Mouse (Mus musculus): Measurements from ENCODE around the gene Esp23. TPM values are rescaled to one million over a fixed set of nuclear protein-coding genes. Genes with fewer than 3 reads are reported as not detected.

Gene Esp23
- not detected in 2 replicates for polyA plus RNA-seq (2012; rRNA removed)

DNA sequence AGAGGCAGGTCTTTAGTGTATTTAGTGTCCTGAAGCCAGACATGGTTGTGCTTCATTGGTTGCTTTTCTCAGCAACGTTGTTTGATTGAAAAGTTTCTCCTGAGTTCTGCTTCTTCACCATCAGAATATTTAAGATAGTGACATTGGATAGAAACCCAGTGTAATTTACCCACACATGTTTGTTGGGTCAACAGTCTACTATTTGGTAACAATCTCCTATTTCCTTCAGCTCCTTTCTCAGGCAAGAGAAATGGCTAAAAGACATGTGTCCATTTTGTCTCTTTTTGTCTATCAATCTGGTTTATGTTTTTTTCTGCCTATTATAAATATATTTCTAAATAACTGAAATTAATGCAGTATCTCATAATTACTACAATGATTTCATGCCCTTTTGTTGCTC is at the start of gene Esp23:
TSS of gene Esp23 (minus strand) at position 101 of the 400 bp plus-strand sequence.

DNA sequence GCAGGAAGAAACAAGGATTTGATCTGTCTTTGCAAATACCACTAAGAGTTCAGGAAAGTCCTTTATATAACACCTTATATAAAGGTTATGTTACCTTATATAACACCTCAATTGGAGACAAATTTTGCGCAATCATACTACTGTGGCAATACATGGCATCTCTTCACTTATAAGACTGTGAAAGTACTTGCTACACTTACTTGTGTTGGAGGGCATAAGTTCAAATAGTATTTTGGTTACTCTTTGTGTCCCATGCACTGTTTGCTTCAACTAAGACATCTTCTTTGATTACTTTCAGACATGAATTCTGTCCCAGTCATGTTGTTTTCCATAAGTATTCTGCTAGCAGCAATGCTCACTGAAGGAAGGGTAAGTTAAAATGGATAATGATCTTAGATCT is 18.2 kb upstream of the Esp23 start, which contains the start of gene Esp22:
TSS of gene Esp22 (plus strand) at position 301 of the 400 bp plus-strand sequence.

DNA sequence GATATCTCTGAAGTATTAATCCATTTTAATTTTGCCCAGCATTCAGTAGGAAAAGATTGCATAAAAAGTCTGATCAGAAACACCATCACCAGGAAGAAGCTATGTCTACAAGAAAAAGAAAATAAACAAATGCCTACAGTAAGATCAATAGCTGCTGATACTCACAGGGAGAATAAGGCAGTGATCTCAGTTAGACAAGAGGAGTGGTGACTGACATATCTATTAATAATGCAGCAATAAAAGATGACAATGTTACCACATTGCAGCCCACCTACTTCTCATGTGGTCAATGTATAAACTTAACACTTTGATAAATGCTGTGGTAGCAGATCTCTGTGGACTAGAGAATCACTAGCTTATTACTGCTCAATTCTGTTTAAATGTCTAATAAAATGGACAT is 33.6 kb downstream of the Esp23 start, which contains the start of gene Gm21903:
TSS of gene Gm21903 (minus strand) at position 101 of the 400 bp plus-strand sequence.

DNA sequence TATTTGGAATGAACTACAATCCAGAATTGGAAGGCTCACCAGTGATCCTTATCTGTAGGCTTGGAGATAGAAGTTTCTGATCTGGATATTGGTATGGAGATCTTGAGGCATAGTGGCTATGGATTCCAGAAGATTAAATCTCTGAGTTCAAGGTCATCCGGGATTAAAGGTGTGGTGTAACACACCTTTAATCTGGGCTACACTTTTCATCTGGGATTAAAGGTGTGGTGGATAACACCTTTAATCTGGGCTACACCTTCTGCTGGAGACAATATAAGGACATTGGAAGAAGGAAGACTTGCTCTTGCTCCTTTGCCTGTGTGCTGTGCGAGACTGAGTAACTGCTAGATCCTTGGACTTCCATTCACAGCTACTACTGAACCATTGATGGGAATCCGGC is 40.4 kb downstream of the Esp23 start, which contains the start of gene Esp24:
TSS of gene Esp24 (plus strand) at position 301 of the 400 bp plus-strand sequence.

Other genes starting within 250 kb of the Esp23 start
- gene Esp24, start 40.3 kb downstream of the Esp23 start, polyA plus RNA-seq (2012; rRNA removed): not detected in 2 replicates
- not detected in 2 replicates for gene Gm21903, start 33.7 kb downstream of the Esp23 start, polyA plus RNA-seq (2012; rRNA removed)
- gene Esp22, start 18.3 kb upstream of the Esp23 start, polyA plus RNA-seq (2012; rRNA removed): not detected in 2 replicates